Mouse (Mus musculus): ENCODE data around the gene Ntm. TPM values are rescaled to one million over a fixed set of nuclear protein-coding genes. Genes with fewer than 3 reads are reported as not detected.

The Ntm gene
- polyA plus RNA-seq, 1 experiment = not detected

DNA sequence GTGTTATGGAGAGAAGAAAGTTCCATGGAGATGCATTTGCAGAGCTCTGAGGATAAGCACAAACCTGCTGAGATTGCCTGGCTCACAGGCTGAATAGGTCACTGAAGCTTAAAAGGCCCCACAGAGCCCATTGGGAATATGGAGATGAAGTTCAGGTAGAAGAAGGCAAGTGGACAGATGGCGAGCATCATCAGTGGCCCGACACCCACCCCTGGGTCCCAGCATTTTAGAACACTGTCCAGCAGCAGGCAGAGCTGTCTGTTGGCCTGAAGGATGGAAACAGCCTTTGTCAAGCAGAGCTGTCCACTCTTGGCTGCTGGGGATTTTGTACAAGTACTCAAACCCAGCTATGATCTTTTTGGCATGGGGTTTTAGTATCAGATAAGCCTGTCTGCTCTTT is 722.1 kb downstream of the Ntm start:
- no peak overlapping the region for H3K4me2 ChIP-seq (ENCODE audit: low read depth)
- TF ChIP-seq MYOD1 (IDR thresholded peaks at IDR 0.05; ENCODE audit: control insufficient read depth in 1 of 3, insufficient read length in 2 of 3, low read depth in 2 of 3) = no peak
- no peak for TF ChIP-seq SRF (IDR thresholded peaks at IDR 0.05; ENCODE audit: control insufficient read depth, insufficient read length, low read depth)
- TF ChIP-seq POLR2AphosphoS2 (IDR thresholded peaks at IDR 0.05; ENCODE audit: insufficient read length, low read depth) = no peak
- no peak for TF ChIP-seq MYOG (IDR thresholded peaks at IDR 0.05; ENCODE audit: control insufficient read depth in 1 of 3, insufficient read depth in 1 of 3, insufficient read length in 2 of 3, low read depth in 2 of 3)
- H3ac ChIP-seq (ENCODE audit: control insufficient read depth, insufficient read length) = no peak overlapping the region
- H3K36me3 ChIP-seq (ENCODE audit: control insufficient read depth, insufficient read depth) = no peaks in the 10 kb centered on the region
- H3K27me3 ChIP-seq (ENCODE audit: control insufficient read depth, insufficient read depth, insufficient read length) = no peaks in the 10 kb centered on the region
- no peaks in the 10 kb centered on the region for H3K79me2 ChIP-seq (ENCODE audit: control insufficient read depth, insufficient read depth)
- no peak overlapping the region for H3K4me3 ChIP-seq

DNA sequence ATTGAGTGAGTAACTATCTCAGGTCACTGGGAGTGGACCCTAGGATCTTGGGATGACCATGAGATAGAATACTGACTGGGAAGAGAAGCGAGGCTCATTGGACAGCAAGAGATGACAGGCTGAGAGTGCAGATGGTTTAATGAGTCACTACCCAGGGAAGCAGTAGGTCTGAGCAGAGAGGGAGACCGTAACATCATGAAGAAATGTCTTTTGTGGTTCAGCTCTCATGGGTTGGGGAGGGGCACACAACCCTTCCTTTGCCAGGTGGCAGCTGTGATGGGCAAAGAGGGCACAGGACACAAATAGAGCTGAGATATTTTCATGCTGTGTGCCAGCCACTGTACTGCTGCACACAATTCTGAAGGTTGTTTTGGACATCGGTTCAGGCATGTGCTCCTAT is 724.0 kb downstream of the Ntm start:
- Histone ChIP-seq H3K79me2 (ENCODE audit: control insufficient read depth, insufficient read depth) (no peaks in the 10 kb centered on the region), H3K4me2 (ENCODE audit: low read depth) (no peak overlapping the region), H3ac (ENCODE audit: control insufficient read depth, insufficient read length) (no peak overlapping the region), H3K27me3 (ENCODE audit: control insufficient read depth, insufficient read depth, insufficient read length) (no peaks in the 10 kb centered on the region), H3K4me3 (no peak overlapping the region), H3K36me3 (ENCODE audit: control insufficient read depth, insufficient read depth) (no peaks in the 10 kb centered on the region)
- no peak for TF ChIP-seq MAX (IDR thresholded peaks at IDR 0.05; ENCODE audit: low read depth)
- no peak for TF ChIP-seq REST (IDR thresholded peaks at IDR 0.05; ENCODE audit: insufficient read depth, insufficient read length)
- TF ChIP-seq MYOD1 (IDR thresholded peaks at IDR 0.05; ENCODE audit: control insufficient read depth in 1 of 3, insufficient read length in 2 of 3, low read depth in 2 of 3) = no peak
- TF ChIP-seq POLR2AphosphoS2 (IDR thresholded peaks at IDR 0.05; ENCODE audit: insufficient read length, low read depth) = no peak
- TF ChIP-seq SRF (IDR thresholded peaks at IDR 0.05; ENCODE audit: control insufficient read depth, insufficient read length, low read depth) = no peak
- no peak for TF ChIP-seq E2F4 (IDR thresholded peaks at IDR 0.05; ENCODE audit: insufficient read depth)
- TF ChIP-seq POLR2A (IDR thresholded peaks at IDR 0.05; ENCODE audit: insufficient read length, low read depth) = no peak
- no peak for TF ChIP-seq TCF3 (IDR thresholded peaks at IDR 0.05; ENCODE audit: insufficient read length, low read depth)
- TF ChIP-seq MYOG (IDR thresholded peaks at IDR 0.05; ENCODE audit: control insufficient read depth in 1 of 3, insufficient read depth in 1 of 3, insufficient read length in 2 of 3, low read depth in 2 of 3) = no peak
- no peak for TF ChIP-seq CEBPB (IDR thresholded peaks at IDR 0.05; ENCODE audit: insufficient read depth, poor library complexity, severe bottlenecking)
- no peak for TF ChIP-seq USF1 (IDR thresholded peaks at IDR 0.05; ENCODE audit: low read depth)

DNA sequence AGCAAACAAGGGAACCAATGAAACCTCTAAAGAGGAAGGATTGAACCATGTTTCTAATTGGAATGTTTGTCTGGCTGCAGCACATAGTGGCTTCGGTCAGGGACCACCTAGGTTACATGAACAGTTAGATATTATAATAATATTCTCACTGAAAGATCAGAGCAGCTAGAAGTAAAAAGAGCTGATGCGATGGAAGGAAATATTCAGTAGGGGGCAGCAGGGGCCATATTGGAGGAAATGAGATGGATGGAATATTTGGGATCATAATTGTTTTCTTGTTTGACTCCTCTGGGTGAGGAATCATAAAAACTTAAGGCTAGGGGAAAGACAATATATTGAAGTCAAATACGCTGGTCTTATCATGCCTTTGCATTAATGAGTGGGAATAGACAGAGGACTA is 726.2 kb downstream of the Ntm start:
- Histone ChIP-seq H3K36me3 (ENCODE audit: control insufficient read depth, insufficient read depth) (no peaks in the 10 kb centered on the region), H3K79me2 (ENCODE audit: control insufficient read depth, insufficient read depth) (no peaks in the 10 kb centered on the region), H3K27me3 (ENCODE audit: control insufficient read depth, insufficient read depth, insufficient read length) (no peaks in the 10 kb centered on the region), H3K4me2 (ENCODE audit: low read depth) (no peak overlapping the region), H3K4me3 (no peak overlapping the region), H3ac (ENCODE audit: control insufficient read depth, insufficient read length) (no peak overlapping the region)
- TF ChIP-seq POLR2AphosphoS2 (IDR thresholded peaks at IDR 0.05; ENCODE audit: insufficient read length, low read depth) = no peak

DNA sequence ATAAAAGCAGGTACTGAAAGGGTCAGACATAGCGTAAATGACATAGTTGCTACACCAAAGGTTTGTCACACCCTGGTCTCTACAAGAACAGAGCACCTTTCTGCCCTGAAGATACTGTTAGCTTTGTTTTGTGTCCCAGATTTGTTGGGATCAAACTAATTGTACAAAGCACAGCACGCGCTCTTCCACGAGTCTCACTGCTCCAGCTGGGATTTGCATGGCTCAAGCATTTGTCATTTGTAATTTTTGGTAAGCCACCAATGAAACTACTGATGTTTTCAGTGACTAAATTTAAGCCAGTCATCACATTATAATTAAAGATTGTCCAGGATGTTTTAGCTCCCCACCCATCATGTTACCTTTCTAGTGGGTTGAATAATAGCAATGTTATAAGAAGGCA is 735.2 kb downstream of the Ntm start:
- no peak overlapping the region for H3K4me2 ChIP-seq (ENCODE audit: low read depth)
- H3K27me3 ChIP-seq (ENCODE audit: control insufficient read depth, insufficient read depth, insufficient read length) = no peaks in the 10 kb centered on the region
- H3ac ChIP-seq (ENCODE audit: control insufficient read depth, insufficient read length) = no peak overlapping the region
- H3K79me2 ChIP-seq (ENCODE audit: control insufficient read depth, insufficient read depth) = no peaks in the 10 kb centered on the region
- no peaks in the 10 kb centered on the region for H3K36me3 ChIP-seq (ENCODE audit: control insufficient read depth, insufficient read depth)
- no peak for TF ChIP-seq MYOG (IDR thresholded peaks at IDR 0.05; ENCODE audit: control insufficient read depth in 1 of 3, insufficient read depth in 1 of 3, insufficient read length in 2 of 3, low read depth in 2 of 3)
- TF ChIP-seq TCF12 (IDR thresholded peaks at IDR 0.05; ENCODE audit: insufficient read depth, poor library complexity, severe bottlenecking) = no peak
- H3K4me3 ChIP-seq = no peak overlapping the region

DNA sequence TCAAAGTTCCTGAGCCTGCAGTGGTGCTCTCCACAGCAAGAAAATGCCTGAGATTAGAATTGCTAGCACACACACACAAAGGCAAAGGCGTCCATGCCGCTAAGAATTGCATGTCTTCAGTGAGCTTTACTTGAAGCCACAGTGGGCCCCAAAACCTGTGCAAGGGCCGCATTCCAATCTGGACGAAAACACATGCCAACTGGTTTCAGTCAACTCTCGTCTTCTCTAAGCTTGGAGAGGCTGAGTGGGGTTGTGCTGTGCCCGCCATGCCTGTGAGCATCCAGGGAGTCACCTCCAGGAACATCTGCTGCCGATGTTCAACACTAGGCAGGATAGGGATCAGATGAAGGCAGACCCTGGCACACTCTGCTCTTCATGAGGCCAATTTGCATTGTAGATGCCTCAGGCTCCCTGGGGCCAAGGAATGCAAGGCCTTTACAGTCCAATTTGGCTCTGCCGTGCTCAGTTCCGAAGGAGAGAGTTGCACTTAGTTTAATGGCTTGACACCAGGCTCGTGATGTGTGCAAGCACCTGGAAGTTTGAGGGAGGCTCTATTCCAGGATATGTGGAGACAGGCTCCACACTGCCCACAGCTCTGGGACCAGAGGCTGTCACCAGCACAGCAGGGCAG is 739.9 kb downstream of the Ntm start:
- H3K27me3 ChIP-seq (ENCODE audit: control insufficient read depth, insufficient read depth, insufficient read length) = no peaks in the 10 kb centered on the region

More for the DNA sequence above, 739.9 kb downstream of the Ntm start:
- Histone ChIP-seq H3K4me3 (no peak overlapping the region), H3K4me2 (ENCODE audit: low read depth) (no peak overlapping the region), H3K36me3 (ENCODE audit: control insufficient read depth, insufficient read depth) (no peaks in the 10 kb centered on the region), H3K79me2 (ENCODE audit: control insufficient read depth, insufficient read depth) (no peaks in the 10 kb centered on the region), H3ac (ENCODE audit: control insufficient read depth, insufficient read length) (no peak overlapping the region)
- TF ChIP-seq POLR2A (IDR thresholded peaks at IDR 0.05; ENCODE audit: insufficient read length, low read depth) = no peak
- TF ChIP-seq E2F4 (IDR thresholded peaks at IDR 0.05; ENCODE audit: insufficient read depth) = no peak
- TF ChIP-seq MYOG (IDR thresholded peaks at IDR 0.05; ENCODE audit: control insufficient read depth in 1 of 3, insufficient read depth in 1 of 3, insufficient read length in 2 of 3, low read depth in 2 of 3) = no peak
- TF ChIP-seq SRF (IDR thresholded peaks at IDR 0.05; ENCODE audit: control insufficient read depth, insufficient read length, low read depth) = no peak
- no peak for TF ChIP-seq MAX (IDR thresholded peaks at IDR 0.05; ENCODE audit: low read depth)
- no peak for TF ChIP-seq REST (IDR thresholded peaks at IDR 0.05; ENCODE audit: insufficient read depth, insufficient read length)
- TF ChIP-seq TCF3 (IDR thresholded peaks at IDR 0.05; ENCODE audit: insufficient read length, low read depth) = no peak
- TF ChIP-seq TCF12 (IDR thresholded peaks at IDR 0.05; ENCODE audit: insufficient read depth, poor library complexity, severe bottlenecking) = no peak
- no peak for TF ChIP-seq USF1 (IDR thresholded peaks at IDR 0.05; ENCODE audit: low read depth)
- no peak for TF ChIP-seq POLR2AphosphoS2 (IDR thresholded peaks at IDR 0.05; ENCODE audit: insufficient read length, low read depth)
- TF ChIP-seq CEBPB (IDR thresholded peaks at IDR 0.05; ENCODE audit: insufficient read depth, poor library complexity, severe bottlenecking) = no peak
